Mouse (Mus musculus) 3134 (cell line): ENCODE data around the gene Fpr1.

ENCODE experiments used
- DNase-seq: peaks from one replicate; pipeline ENCODE4 v3.0.0-alpha.2; 2011; ENCODE audit warnings: low spot score; ENCODE audit not compliant: insufficient read length; ENCODE audit errors: extremely low read depth

The Fpr1 gene

GRCm38 (mm10) chr17:17855064-17855838 is 28.5 kb downstream of the Fpr1 start, which contains the start of gene Has1:
Gene Has1 (minus strand): TSS chr17:17855205.
- DNase-seq = no peak

DNA sequence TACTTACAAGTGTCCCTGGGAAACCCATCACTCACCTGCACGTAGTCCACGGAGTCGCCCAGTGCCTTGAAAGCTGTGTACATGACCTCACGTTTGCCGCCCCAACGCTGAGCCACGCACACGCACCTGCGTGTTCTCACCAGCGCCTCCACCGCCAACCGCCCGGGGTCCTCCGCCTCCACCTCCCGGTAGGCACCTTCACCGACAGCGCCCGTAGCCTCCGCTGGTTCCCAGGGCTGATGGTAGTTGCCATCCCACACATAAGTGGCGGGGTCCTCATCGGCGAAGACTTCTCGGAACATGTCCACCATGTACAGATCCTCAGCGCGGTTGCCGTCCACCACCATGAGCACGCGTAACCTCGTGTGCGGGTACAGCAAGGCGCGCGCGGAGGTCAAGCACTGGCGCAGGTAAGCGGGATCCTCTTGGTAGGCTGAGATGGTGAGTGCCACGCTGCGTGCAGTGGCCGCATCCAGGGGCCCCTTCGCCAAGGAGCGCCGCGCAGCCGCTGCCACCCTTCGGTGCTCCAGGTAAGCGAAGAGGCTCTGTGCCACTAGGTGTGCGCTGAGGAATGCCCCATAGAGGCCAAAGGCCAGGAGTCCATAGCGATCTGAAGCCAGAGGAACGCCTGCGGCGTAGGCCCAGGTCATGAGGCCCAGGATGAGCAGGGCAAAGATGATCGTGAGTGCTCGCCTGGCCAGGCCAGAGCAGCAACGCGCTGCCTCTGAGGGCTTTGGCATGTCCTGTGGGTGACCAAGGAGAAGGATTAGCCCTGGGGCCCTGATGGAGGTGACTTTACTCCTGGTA is 33.6 kb downstream of the Fpr1 start:
- DNase-seq = no peak

DNA sequence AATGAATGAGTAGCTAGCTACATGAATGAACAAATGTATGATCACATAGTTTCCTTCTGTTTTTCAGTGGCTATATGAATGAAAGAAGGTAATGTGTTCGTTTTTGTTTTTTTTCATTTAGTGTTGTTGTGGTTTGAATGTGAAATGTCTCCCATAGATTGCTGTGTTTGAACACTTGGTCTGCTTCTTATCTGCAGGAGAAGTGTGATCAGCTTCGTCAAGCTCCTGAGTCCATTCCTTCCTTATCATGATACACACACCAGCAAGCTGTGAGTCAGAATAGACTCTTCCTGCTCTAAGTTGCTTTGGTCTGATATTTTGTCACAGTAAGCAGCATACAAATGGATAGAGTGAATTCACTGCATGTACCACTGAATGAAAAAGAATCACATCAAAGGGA is 34.8 kb downstream of the Fpr1 start:
- DNase-seq = no peak

DNA sequence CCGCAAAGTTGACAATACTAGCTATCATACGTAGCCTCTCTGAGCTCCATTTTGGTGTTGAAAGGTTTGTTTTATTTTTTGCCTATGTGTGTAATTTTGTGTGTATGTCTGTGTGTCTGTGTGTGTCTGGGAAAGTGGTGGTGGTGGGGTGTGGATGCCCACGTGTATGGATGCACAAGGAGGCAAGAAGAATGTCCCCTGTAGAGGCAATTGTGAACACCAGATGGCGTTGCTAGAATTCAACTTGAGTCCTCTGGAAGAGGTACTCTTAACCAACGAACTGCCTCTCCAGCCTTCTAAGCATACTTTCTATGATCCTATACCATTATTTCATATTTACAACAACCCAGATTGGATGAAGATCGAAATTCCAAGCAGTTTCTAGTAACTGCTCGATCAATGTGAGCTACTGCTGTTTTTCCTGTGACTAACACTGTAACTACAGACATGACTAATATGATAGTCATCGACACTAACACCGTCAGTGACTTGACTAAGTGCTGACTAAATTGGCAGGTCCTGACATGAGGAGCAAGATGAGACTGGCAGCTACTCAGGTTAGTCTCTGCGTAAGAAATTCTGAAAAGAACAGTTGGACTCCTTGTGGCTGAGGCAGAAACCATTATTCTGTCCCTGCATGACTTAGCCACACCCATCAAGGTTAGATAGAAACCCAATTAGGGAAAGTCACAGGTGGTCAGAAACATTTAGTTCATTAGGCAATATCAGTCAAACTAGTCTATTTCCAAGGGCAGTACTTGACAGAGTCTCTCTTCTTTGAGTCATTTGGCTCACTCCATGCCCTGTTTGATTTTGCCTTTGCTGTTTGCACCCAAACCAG is 38.3 kb downstream of the Fpr1 start:
- DNase-seq = peak; percentile 69

DNA sequence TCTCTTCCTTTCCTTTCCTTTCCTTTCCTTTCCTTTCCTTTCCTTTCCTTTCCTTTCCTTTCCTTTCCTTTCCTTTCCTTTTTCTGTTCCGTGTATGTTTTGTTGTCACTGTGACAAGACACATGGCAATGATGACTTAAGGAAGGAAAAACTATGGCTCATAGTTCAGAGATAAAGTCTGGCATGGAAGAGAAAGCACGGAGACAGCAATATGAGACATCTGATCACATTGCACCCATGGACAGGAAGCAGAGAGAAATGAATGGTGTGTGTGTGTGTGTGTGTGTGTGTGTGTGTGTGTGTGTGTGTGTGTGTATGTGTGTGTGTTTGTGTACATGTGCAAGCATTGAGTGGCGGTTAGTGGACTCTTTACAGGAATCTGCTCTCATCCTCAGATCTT is 39.1 kb downstream of the Fpr1 start:
- peak; percentile 46 for DNase-seq

GRCm38 (mm10) chr17:17843534-17844261 is 40.0 kb downstream of the Fpr1 start:
- DNase-seq = peak; percentile 51

GRCm38 (mm10) chr17:17840796-17841195 is 42.9 kb downstream of the Fpr1 start:
- peak; percentile 64 for DNase-seq

- DNase-seq = no peak
Observed at GRCm38 (mm10) chr17:17839276-17839675, 44.5 kb downstream of the Fpr1 start.

DNA sequence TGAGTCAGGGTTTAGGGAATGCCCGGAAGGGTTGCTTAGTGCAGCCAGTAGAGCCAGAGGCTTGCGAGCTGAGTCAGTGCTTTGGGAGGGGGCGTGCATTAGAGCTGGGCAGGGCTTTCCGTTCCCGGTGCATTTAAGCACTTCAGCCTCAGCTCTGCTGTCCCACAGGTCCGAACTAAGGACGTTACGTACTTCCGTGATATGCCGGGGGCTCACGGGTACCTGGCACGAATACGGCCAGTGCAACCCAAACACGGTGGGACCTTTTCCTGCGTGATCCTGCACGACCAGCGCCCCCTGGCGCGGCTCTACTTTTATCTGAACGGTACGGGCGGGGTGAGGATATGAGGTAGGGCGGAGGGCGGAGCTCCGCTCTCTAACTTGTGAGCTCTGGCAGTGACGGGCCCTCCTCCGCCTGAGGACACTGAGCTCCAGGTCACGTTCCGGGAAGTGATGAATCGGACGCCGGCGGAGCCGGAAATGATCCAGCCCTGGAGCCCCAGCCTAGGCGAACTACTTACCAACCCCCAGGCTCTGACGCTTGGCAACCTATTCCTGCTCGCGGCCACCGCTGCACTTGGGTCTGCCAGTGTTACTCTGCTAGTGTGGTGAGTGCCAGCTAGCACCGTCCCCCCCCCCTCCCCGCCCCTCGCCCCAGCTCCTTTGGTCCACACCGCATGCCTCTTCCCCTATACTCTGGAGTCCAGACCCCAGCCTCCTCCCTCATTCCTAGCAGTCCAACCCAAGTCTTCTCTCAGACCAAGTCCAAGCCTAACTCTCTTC is 45.6 kb downstream of the Fpr1 start:
- peak; percentile 99 for DNase-seq

DNA sequence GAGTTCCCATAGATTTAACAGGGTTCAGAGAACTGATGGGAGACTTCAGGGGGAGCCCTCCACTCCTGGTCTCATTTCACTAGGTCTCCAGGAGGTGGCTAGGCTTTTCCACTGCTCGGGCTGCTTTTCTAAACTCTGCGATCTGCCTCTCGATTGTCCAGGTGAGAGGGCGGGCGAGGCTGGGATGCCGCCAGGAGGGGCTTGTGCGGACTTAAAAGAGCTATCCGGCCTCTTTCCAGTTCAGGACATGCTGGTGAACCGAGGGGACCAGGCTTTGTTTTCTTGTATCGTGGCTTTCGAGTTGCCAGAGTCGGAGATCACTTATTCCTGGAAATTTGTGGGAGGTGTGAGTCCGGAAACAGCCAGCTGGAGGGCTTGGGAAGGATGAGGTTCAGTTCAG is 46.3 kb downstream of the Fpr1 start:
- no peak for DNase-seq

DNA sequence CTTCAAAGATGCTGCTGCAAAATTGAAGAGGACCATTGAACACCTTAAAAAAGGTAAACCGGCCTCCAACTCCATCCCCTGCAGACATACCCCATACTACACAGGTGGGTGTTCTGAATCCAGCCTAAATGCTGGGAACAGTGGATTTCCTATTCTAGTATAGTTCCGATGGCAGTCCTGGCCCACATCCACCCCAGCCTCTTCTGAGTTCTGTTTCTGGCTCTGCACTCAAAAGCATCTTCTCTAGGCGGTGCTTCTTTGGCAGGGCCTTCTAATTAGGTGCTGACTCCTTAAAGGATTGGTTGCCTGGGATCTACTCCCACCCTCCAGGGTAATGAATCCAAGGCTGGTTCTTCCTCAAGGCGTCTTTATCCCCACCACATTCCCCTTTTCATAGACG is 47.6 kb downstream of the Fpr1 start:
- DNase-seq = no peak

DNA sequence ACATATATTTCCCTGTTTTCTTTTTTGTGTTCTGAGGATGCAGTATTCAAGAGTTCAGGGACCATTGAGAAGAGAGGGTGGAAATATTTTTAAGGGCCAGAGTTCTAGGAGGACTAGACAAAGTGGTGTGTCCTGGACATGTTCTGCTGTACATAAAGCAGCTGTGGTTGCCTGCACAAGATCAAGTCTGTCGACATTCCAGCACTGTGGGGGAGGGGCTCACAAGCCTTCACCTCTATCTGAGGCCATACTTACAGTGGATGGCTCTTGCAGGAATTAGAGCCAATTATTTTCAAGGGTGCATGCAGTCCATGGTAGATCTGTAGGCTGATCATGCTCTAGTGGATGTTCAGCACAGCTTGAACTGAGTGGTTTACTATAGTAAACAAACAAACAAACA is 48.8 kb downstream of the Fpr1 start:
- no peak for DNase-seq

GRCm38 (mm10) chr17:17830731-17831130 is 53.0 kb downstream of the Fpr1 start:
- no peak for DNase-seq

DNA sequence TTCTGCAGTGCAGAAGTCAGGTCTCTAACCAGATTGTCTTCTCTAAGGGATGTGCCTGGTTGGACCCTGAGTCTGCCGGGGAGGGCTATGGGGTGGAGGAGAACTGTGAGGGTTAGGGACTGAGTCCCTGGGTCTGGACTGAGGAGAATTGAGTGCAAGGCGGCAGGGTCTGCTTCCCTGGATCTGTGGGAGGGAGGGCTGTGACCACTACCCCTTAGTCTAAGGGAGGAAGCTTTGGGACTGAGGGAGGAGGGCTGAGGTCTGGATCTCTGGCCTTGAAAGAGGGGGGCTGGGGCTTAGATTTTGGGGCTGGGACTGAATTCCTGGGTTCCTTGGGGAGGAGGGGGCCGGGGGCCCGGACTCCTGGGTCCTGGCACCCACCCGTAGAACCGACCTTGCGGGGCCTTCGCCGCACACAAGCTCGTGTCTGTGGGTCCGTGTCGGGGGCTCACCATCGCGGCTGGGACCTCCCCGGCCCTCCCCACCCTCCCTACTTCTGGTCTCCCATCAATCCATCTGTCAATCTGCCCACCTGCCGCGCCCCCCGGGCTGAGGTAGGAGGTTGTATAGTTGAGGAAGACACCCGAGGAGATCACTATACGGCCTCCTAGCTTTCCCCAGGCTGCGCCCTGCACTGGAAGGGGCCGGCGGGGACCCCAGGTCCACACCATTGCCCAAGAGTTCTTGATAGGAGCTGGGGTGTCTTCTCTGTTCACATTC is 53.8 kb downstream of the Fpr1 start:
- no peak for DNase-seq

DNA sequence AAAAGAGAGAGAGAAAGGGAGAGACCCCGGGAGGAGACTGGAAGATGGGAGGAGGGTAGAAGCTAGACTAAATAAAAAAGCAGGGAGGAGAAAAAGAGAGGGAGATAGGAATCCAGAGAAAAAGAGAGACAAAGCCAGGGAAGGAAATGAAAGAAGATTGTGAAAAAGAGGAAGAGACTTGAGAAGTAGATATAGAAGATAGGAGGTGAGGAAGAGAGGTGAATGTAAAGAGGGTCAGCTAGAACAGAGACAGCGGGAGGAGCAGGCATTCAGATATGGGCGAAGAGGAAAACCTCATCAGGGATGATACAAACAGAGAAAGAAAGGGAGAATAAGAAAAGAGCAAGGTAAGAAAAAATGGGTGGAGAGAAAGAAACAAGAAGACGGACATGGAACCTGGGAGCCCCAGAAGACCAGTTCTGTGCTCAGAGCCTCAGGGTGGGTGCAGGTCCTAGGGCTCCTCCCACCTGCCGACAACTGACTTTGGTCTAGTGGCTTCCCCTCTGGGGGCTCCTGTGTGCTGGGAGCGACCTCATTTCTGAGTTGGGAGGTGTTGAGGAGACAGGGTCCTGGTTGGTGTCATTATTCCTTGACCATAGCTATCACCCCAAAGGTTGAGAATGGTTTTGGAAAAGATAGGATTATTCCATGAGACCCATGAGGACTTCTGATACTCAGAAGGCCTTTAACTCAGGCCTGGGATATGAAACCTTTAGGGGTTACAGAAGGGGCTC is 54.5 kb downstream of the Fpr1 start:
- no peak for DNase-seq

DNA sequence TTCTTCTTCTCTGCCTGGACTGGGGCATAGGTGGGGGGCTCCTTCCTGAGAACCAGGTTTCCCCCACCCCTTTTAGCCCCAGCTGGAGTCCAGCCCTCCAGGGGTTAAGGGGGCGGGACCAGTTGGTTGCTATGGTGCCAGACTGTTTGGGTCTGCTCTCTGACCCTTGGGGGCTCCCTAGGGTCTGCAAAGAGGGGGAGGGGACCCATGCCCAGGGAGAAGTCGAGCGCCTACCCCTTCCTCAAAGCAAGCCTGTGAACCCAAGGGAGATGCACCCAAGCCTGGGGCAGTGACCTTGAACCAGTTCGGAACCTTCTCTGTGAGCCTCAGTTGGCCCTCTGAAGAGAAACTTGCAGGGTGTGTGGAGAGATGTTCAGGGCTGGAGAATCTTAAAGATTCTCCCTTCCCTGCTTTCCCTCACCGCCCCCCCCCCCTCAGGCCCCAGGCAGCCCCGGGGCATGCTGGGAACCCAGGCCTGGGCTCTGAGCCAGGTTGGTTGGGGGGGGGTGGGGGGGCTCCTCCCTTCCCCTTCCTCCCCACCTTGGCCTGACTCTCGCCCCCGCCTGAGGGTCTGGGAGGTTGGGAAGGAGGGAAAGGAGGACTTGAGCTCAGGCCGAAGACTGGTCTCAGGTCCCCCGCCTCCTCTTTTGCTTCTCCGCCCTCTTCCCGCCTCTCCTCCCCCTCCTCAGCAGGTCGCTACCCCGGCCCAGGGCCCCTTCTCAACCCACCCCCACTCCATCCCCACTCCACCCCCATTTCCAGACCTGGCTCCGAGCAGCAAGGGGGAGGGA is 55.4 kb downstream of the Fpr1 start:
- peak; percentile 79 for DNase-seq

GRCm38 (mm10) chr17:17827658-17828190 is 56.0 kb downstream of the Fpr1 start:
- peak; percentile 81 for DNase-seq
